Mouse (Mus musculus) thymus, adult 2 months (tissue): ENCODE data around the gene Nrn1l. TPM values are rescaled to one million over a fixed set of nuclear protein-coding genes. Genes with fewer than 3 reads are reported as not detected.

Source experiments
- DNase-seq: peaks from one replicate; pipeline ENCODE4 v3.0.0; 2021
- H3K27ac ChIP-seq: fragments of 200-500 bp; 2 replicates; pipeline ENCODE4 v1.5.1; 2012; ENCODE audit warnings: low read length, control low read depth; ENCODE audit not compliant: control insufficient read depth, insufficient read depth
- H3K27me3 ChIP-seq: fragments of 200-500 bp; 2 replicates; pipeline ENCODE4 v1.6.1; 2012; ENCODE audit warnings: mild to moderate bottlenecking, low read length, moderate library complexity, mixed read lengths; ENCODE audit not compliant: control insufficient read depth, insufficient read depth
- H3K36me3 ChIP-seq: fragments of 200-500 bp; 2 replicates; pipeline ENCODE4 v1.6.1; 2012; ENCODE audit warnings: mild to moderate bottlenecking, low read length, moderate library complexity; ENCODE audit not compliant: control insufficient read depth, insufficient read depth
- H3K4me1 ChIP-seq: fragments of 200-500 bp; replicated peaks from 2 replicates; pipeline ENCODE4 v1.6.1; 2012; ENCODE audit warnings: low read length; ENCODE audit not compliant: control insufficient read depth, insufficient read depth
- H3K4me3 ChIP-seq: fragments of 200-500 bp; 2 replicates; pipeline ENCODE4 v1.5.1; 2012; ENCODE audit warnings: mild to moderate bottlenecking, low read length, control low read depth, moderate library complexity; ENCODE audit not compliant: control insufficient read depth, insufficient read depth
- CTCF ChIP-seq: fragments of 200-500 bp; IDR thresholded peaks from 2 replicates; pipeline ENCODE4 v1.5.1; 2012; ENCODE audit warnings: mild to moderate bottlenecking, control low read depth, low read length, moderate library complexity, borderline replicate concordance; ENCODE audit not compliant: control insufficient read depth, poor library complexity, insufficient read depth; ENCODE audit errors: extremely low read depth
- POLR2A ChIP-seq: fragments of 200-500 bp; IDR thresholded peaks from 2 replicates; pipeline ENCODE4 v1.6.1; 2012; ENCODE audit warnings: mild to moderate bottlenecking, low read length, control low read depth, moderate library complexity; ENCODE audit not compliant: control insufficient read depth, poor library complexity, insufficient read depth; ENCODE audit errors: extremely low read depth
- WGBS: fragments of 180-500 bp; shearing (Covaris S2); methylation state at CpG from one replicate; pipeline ENCODE4 v1.1.7; 2018; 5-methylcytosine and 5-hydroxymethylcytosine counted together
- polyA plus RNA-seq: library from polyadenylated mRNA; depleted of rRNA; stranded (reverse); fragments of >200 nt; gene quantifications from 2 replicates; pipeline ENCODE4 v1.2.3, GENCODE M21; 2012; rRNA removed

The Nrn1l gene
- polyA plus RNA-seq, 1 experiment: 5.3 TPM

GRCm38 (mm10) chr8:105936866-105937475 lies 43.6 kb downstream of the Nrn1l start:
- peak overlapping the region; percentile 91; the same call in 1 of the 2 replicates for H3K27ac ChIP-seq
- peaks cover 15% of the 10 kb centered on the region for H3K4me1 ChIP-seq
- peak overlapping the region; percentile 87 for H3K4me3 ChIP-seq
- H3K36me3 ChIP-seq: no peaks in the 10 kb centered on the region
- no peaks in the 10 kb centered on the region for H3K27me3 ChIP-seq
- WGBS: 2% methylated on average over 30 of the region's 30 CpGs
- peak; percentile 71 for DNase-seq
- TF ChIP-seq CTCF (no peak), POLR2A (no peak)

GRCm38 (mm10) chr8:105937496-105938305 lies 44.3 kb downstream of the Nrn1l start:
- Histone ChIP-seq H3K27me3 (no peaks in the 10 kb centered on the region), H3K4me3 (peak overlapping the region; percentile 87), H3K27ac (peak overlapping the region; percentile 91), H3K4me1 (peaks cover 15% of the 10 kb centered on the region), H3K36me3 (no peaks in the 10 kb centered on the region)
- DNase-seq: peak; percentile 58
- TF ChIP-seq POLR2A (peak; percentile 24; the same call in 1 of the 2 replicates), CTCF (no peak)
- WGBS: 0% methylated on average over 33 of the region's 33 CpGs

- TF ChIP-seq CTCF (no peak), POLR2A (no peak)
- no peaks in the 10 kb centered on the region for H3K36me3 ChIP-seq
- DNase-seq: peak; percentile 49
- no peaks in the 10 kb centered on the region for H3K27me3 ChIP-seq
- peak within 1 kb of the TSS; percentile 87 for H3K4me3 ChIP-seq
- 6% methylated on average over 4 of the region's 4 CpGs for WGBS
- peak within 1 kb of the TSS; percentile 91 for H3K27ac ChIP-seq
- peaks cover 15% of the 10 kb centered on the region for H3K4me1 ChIP-seq
These were observed 44.9 kb downstream of the Nrn1l start, which contains the start of gene Psmb10 for GRCm38 (mm10) chr8:105938306-105938669. Psmb10 (minus strand) TSS chr8:105938444.

- H3K27ac ChIP-seq: no peak overlapping the region
- no peak for DNase-seq
- WGBS: 95% methylated on average over 11 of the region's 11 CpGs
- TF ChIP-seq CTCF (no peak), POLR2A (no peak)
- H3K36me3 ChIP-seq: peaks cover 12% of the 10 kb centered on the region
- peaks cover 11% of the 10 kb centered on the region for H3K4me1 ChIP-seq
- no peak overlapping the region for H3K4me3 ChIP-seq
- no peaks in the 10 kb centered on the region for H3K27me3 ChIP-seq
These were observed 48.7 kb downstream of the Nrn1l start for GRCm38 (mm10) chr8:105942026-105942425.

DNA sequence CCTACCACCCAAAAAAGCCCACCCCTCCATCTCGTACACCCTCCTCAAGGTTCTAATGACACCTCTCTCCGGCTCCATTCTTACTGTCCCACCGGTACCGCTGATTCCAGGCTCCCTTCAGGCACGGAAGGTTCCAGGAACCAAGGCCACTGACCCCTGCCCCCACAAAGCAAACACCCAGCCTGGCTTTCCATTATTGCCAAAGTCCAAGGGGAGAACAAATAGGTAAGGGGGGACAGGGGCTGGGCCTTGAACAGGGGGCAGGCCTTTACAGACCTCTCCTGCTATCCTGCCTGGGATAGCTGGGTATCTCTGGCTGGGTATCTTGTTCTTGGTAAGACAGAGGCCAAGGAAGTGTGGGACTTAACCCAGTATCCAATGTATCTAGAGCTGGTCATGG lies 49.2 kb downstream of the Nrn1l start:
- DNase-seq: no peak
- H3K27me3 ChIP-seq: no peaks in the 10 kb centered on the region
- peaks cover 11% of the 10 kb centered on the region for H3K4me1 ChIP-seq
- H3K27ac ChIP-seq: no peak overlapping the region
- WGBS: 98% methylated on average over 5 of the region's 5 CpGs
- TF ChIP-seq CTCF (no peak), POLR2A (no peak)
- no peak overlapping the region for H3K4me3 ChIP-seq
- peaks cover 14% of the 10 kb centered on the region for H3K36me3 ChIP-seq

DNA sequence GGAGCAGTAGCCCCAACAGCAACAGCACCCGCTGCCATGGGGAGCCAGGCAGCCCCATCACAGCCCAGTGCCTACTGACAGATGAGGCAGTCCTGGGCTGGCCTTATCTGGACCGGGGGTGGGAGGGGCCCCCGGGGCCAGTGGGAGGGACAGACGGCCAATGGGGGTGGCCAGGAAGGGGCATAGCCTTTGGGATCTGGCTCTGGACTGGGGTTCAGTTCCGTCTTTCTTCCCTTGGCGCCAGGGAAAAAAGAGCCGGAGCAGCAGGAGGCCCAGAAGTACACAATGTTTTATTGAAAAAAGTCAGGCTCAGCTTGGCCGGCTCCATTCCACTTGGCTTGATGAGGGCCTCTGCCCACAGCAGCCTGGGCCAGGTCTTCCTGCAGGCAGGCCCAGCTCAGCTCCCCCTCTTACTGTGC lies 50.0 kb downstream of the Nrn1l start, which contains the start of gene Lcat:
Lcat (minus strand) TSS at position 62 of the 419 bp plus-strand sequence.
- Histone ChIP-seq H3K36me3 (peaks cover 17% of the 10 kb centered on the region), H3K27me3 (no peaks in the 10 kb centered on the region), H3K27ac (no peak within 1 kb of the TSS), H3K4me1 (peaks cover 9% of the 10 kb centered on the region), H3K4me3 (no peak within 1 kb of the TSS)
- TF ChIP-seq CTCF (no peak), POLR2A (no peak)
- no peak for DNase-seq
- 95% methylated on average over 8 of the region's 8 CpGs for WGBS

Other genes with a start within 250 kb of the Nrn1l start
- gene Carmil2, start 207.3 kb upstream of the Nrn1l start, polyA plus RNA-seq: 408 and 419 TPM in 2 replicates
- 118 and 122 TPM in 2 replicates for gene Acd, start 192.5 kb upstream of the Nrn1l start, polyA plus RNA-seq
- 29.7 and 30.7 TPM in 2 replicates for gene Pard6a, start 192.4 kb upstream of the Nrn1l start, polyA plus RNA-seq
- gene 4933405L10Rik, start 185.9 kb upstream of the Nrn1l start, polyA plus RNA-seq: not detected in 2 replicates
- 46.7 and 53.9 TPM in 2 replicates for gene Enkd1, start 185.4 kb upstream of the Nrn1l start, polyA plus RNA-seq
- gene Gfod2, start 134.9 kb upstream of the Nrn1l start, polyA plus RNA-seq: 7.3 and 8.5 TPM in 2 replicates
- gene Ranbp10, start 66.2 kb upstream of the Nrn1l start, polyA plus RNA-seq: 47.1 and 53.0 TPM in 2 replicates
- gene Tsnaxip1, start 65.8 kb upstream of the Nrn1l start, polyA plus RNA-seq: 0.05 TPM in 2 replicates
- gene Cenpt, start 40.3 kb upstream of the Nrn1l start, polyA plus RNA-seq: 53.2 TPM in 2 replicates
- 75.3 and 84.9 TPM in 2 replicates for gene Thap11, start 38.4 kb upstream of the Nrn1l start, polyA plus RNA-seq
- gene Nutf2, start 33.0 kb upstream of the Nrn1l start, polyA plus RNA-seq: 52.4 and 54.4 TPM in 2 replicates
- gene Edc4, start 12.7 kb upstream of the Nrn1l start, polyA plus RNA-seq: 193 and 207 TPM in 2 replicates
- gene Pskh1, start 6.9 kb downstream of the Nrn1l start, polyA plus RNA-seq: 51.2 and 56.5 TPM in 2 replicates
- gene Ctrl, start 40.3 kb downstream of the Nrn1l start, polyA plus RNA-seq: 6.9 and 8.4 TPM in 2 replicates
- 375 and 484 TPM in 2 replicates for gene Psmb10, start 44.9 kb downstream of the Nrn1l start, polyA plus RNA-seq
- 5.3 and 6.0 TPM in 2 replicates for gene Lcat, start 49.8 kb downstream of the Nrn1l start, polyA plus RNA-seq
- 69.3 TPM in 2 replicates for gene Slc12a4, start 72.5 kb downstream of the Nrn1l start, polyA plus RNA-seq
- gene Dpep3, start 85.9 kb downstream of the Nrn1l start, polyA plus RNA-seq: 0.09 TPM in 1 of 2 replicates, not detected in the other
- gene Dus2, start 97.8 kb downstream of the Nrn1l start, polyA plus RNA-seq: 19.8 and 22.3 TPM in 2 replicates
- not detected in 2 replicates for gene Dpep2nb, start 112.4 kb downstream of the Nrn1l start, polyA plus RNA-seq
- gene Ddx28, start 118.3 kb downstream of the Nrn1l start, polyA plus RNA-seq: 16.7 and 20.3 TPM in 2 replicates
- 161 and 186 TPM in 2 replicates for gene Nfatc3, start 165.3 kb downstream of the Nrn1l start, polyA plus RNA-seq
- 24.5 and 29.9 TPM in 2 replicates for gene Esrp2, start 243.4 kb downstream of the Nrn1l start, polyA plus RNA-seq